Mouse (Mus musculus) forebrain, embryonic 12.5 days (tissue): ENCODE results near the gene Gpatch11. TPM values are rescaled to one million over a fixed set of nuclear protein-coding genes. Genes with fewer than 3 reads are reported as not detected.
"Not testable (repeated sequence)": the region's sequence is repeated elsewhere in the genome, so short reads cannot be mapped to it uniquely, and the experiment has no call there.

ENCODE experiments used
- ATAC-seq: fragments of 200-750 bp; cut with Nextera tagmentation; 2 replicates; pipeline ENCODE4 v1.8.0; 2017; ENCODE audit warnings: moderate TSS enrichment; ENCODE audit not compliant: low FRiP score
- H3K27ac ChIP-seq: fragments of 300-500 bp; sonication (generic); 2 replicates; pipeline ENCODE4 v1.5.1; 2016; ENCODE audit warnings: mild to moderate bottlenecking
- H3K27me3 ChIP-seq: fragments of 300-500 bp; sonication (generic); 2 replicates; pipeline ENCODE4 v1.6.1; 2016; ENCODE audit warnings: mild to moderate bottlenecking
- H3K36me3 ChIP-seq: fragments of 300-500 bp; sonication (generic); replicated peaks from 2 replicates; pipeline ENCODE4 v1.6.1; 2016; ENCODE audit warnings: mild to moderate bottlenecking
- H3K4me1 ChIP-seq: fragments of 300-500 bp; sonication (generic); 2 replicates; pipeline ENCODE4 v1.6.1; 2016
- H3K4me2 ChIP-seq: fragments of 300-500 bp; sonication (generic); 2 replicates; pipeline ENCODE4 v1.6.1; 2016; ENCODE audit warnings: mild to moderate bottlenecking, moderate library complexity
- H3K4me3 ChIP-seq: fragments of 300-500 bp; sonication (generic); replicated peaks from 2 replicates; pipeline ENCODE4 v1.5.1; 2016; ENCODE audit warnings: mild to moderate bottlenecking
- H3K9ac ChIP-seq: fragments of 300-500 bp; sonication (generic); 2 replicates; pipeline ENCODE4 v1.6.1; 2016; ENCODE audit warnings: mild to moderate bottlenecking
- H3K9me3 ChIP-seq: fragments of 300-500 bp; sonication (generic); 2 replicates; pipeline ENCODE4 v1.6.1; 2016
- WGBS: fragments of 180-500 bp; shearing (Covaris S2); methylation state at CpG from one replicate; pipeline ENCODE4 v1.1.7; 2016; 5-methylcytosine and 5-hydroxymethylcytosine counted together
- polyA plus RNA-seq: library from polyadenylated mRNA; unstranded; fragments of >200 nt; fragmentation: Nextera tagmentation; extraction: Ambion mirVana; gene quantifications from 2 replicates; pipeline ENCODE4 v1.2.1, GENCODE M21; 2016

The Gpatch11 gene
- polyA plus RNA-seq, result 51.3 and 53.4 TPM in 2 replicates

DNA sequence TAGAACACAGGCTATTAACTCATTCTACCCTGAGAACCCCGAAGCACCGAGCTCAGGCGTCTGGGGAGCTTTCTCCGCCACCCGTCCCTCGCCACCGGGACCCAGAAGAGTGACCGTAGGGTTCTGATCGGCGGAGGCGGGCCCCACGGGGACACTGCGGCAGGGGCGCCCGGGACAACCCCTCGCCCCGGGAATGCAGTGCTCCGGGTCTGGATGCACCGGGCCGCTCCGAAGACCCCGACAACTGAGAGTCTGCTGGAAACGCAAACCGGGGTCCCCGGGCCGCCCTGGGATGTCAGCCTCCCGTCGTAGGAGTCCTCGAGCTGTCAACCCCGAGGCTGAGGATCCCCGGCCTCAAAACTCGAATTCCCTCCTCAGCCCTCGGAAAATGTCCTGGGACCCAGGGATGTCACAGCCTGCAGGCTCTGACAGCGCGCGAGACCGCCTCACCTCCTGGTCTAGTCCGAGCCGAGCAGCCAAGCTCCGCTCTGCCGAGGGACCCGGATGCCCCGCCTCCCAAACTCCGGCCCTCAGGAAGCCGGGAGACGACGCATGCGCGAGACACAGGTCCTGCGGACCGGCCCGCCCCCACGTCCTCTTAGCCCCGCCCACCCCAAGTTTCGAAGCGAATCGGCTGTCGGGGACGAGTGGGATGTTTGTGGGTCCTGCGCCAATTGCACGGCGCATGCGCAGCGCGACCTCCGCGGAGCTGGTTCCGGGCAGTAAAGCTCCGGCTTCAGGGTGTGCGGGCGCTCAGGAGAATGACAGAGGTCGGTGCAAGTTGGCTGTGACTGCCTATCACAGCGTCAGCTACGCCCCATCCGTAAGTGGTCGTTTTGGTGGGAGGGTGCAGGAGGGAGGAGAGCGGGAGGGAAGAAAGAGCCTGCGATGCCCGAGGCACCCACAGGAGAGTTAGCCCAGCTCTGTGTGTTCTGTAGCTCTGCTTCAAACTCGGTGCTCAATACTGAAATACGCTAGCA is at the start of gene Gpatch11, which contains the start of gene Heatr5b:
TSS of gene Gpatch11 (plus strand) at position 712 of the 980 bp plus-strand sequence.
TSS of gene Heatr5b (minus strand) at position 509 of the 980 bp plus-strand sequence.
- H3K4me2 ChIP-seq, result peak within 1 kb of the TSS; percentile 78
- no peaks in the 10 kb centered on the region for H3K27me3 ChIP-seq
- H3K4me3 ChIP-seq, result peak within 1 kb of the TSS; percentile 83
- WGBS, result under 1% methylated on average over 81 of the region's 81 CpGs
- peak within 1 kb of the TSS; percentile 87 for H3K9ac ChIP-seq
- peak; percentile 99 for ATAC-seq
- peaks cover 24% of the 10 kb centered on the region for H3K36me3 ChIP-seq
- no peaks in the 10 kb centered on the region for H3K9me3 ChIP-seq
- peak within 1 kb of the TSS; percentile 91 for H3K27ac ChIP-seq
- peaks cover 9% of the 10 kb centered on the region for H3K4me1 ChIP-seq

DNA sequence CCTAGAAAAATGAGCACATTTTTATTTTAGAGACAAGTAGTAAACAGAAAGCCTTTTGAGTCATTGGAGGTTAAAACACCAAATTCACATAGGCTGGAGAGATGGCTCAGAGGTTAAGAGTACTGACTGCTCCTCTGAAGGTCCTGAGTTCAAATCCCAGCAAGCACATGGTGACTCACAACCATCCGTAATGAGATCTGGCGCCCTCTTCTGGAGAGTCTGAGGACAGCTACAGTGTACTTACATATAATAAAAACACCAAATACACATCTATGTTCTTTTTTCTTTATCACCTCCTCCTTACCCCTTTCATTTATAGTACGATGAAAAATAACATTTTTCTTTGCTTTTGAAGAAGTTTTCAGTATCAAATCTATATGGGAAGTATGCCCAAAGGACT is 47.1 kb upstream of the Gpatch11 start:
- not testable (repeated sequence) for H3K27ac ChIP-seq, H3K27me3 ChIP-seq, H3K9ac ChIP-seq, H3K9me3 ChIP-seq, ATAC-seq, H3K4me1 ChIP-seq, H3K4me2 ChIP-seq, H3K4me3 ChIP-seq
- H3K36me3 ChIP-seq, result peaks cover 24% of the 10 kb centered on the region
- 75% methylated on average over 3 of the region's 3 CpGs for WGBS

DNA sequence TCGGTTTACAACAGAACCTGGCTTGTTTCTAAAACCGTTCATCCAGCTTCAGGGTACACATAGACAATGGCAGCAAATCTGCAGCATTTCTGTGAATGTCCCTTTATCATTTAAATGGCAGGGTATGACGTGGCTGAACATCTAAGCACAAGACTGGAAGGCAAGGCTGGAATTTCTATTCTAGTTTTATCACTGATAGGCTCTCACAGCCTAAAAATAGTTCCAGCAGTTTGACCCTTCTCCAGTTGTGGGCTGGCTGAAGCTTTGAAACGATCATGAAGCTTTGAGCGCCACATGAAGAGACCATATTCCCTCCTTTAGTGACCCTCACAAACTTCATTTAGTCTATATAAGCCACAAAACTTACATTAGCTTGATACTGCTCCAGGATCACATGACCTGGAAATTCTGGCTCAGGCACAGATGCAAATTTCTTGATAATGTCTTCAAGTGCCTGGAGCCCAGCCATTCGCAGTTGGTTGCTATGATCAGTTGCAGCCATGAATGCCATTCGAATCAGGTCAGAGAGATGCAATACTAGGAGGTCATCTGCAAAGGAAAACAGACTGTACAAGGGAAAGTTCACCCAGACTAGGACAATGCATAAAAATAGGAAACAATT is 44.2 kb upstream of the Gpatch11 start:
- 83% methylated on average over 7 of the region's 7 CpGs for WGBS
- Histone ChIP-seq H3K4me2 (no peak overlapping the region), H3K4me3 (no peak overlapping the region), H3K36me3 (peaks cover 39% of the 10 kb centered on the region), H3K9ac (no peak overlapping the region), H3K27me3 (no peaks in the 10 kb centered on the region), H3K9me3 (no peaks in the 10 kb centered on the region), H3K4me1 (no peaks in the 10 kb centered on the region), H3K27ac (no peak overlapping the region)
- no peak for ATAC-seq

DNA sequence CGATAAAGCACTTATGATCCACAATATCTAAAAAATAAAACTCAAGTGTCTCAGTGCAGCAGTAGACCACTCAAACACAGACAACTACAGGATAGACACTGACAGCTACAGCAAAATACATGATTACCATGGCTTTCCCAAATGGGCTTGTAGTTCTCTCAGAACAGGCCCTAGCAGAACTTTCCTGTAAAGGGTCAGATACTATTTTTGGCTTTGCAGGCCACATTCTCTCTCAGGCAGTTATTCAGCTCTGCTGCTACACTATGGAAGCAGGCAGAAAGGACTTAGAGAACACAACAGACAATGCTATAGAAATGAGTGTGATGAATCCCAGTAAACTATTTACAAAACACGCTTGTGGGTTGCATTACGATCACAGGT is 43.7 kb upstream of the Gpatch11 start:
- Histone ChIP-seq H3K4me1 (no peaks in the 10 kb centered on the region), H3K27ac (no peak overlapping the region), H3K9ac (no peak overlapping the region), H3K9me3 (no peaks in the 10 kb centered on the region), H3K4me2 (no peak overlapping the region), H3K36me3 (peaks cover 44% of the 10 kb centered on the region), H3K4me3 (no peak overlapping the region), H3K27me3 (no peaks in the 10 kb centered on the region)
- 83% methylated on average over 3 of the region's 3 CpGs for WGBS
- no peak for ATAC-seq

DNA sequence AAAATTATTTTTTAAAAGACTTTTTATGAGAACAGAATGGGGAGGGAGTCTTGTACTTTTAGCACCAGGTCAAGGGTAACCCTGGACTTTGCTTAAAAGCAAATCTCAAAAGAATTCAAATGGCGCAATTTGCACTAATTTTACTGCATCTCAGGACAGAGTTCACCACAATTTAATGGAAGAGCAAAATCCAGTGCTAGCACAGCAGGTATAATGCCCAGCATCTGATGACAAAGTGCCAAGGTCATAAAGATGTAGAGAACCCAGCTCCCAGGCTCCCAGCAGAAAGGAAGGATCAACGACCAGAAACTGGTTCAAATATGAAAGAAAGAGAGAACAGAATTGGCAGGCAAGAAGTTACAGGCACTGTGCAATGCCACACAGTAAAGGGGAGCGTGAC is 43.2 kb upstream of the Gpatch11 start:
- H3K4me3 ChIP-seq, result no peak overlapping the region
- H3K4me2 ChIP-seq, result no peak overlapping the region
- WGBS, result 90% methylated on average over 3 of the region's 3 CpGs
- H3K4me1 ChIP-seq, result no peaks in the 10 kb centered on the region
- no peak overlapping the region for H3K9ac ChIP-seq
- no peak overlapping the region for H3K27ac ChIP-seq
- no peaks in the 10 kb centered on the region for H3K9me3 ChIP-seq
- H3K36me3 ChIP-seq, result peaks cover 46% of the 10 kb centered on the region
- no peak for ATAC-seq
- no peaks in the 10 kb centered on the region for H3K27me3 ChIP-seq

DNA sequence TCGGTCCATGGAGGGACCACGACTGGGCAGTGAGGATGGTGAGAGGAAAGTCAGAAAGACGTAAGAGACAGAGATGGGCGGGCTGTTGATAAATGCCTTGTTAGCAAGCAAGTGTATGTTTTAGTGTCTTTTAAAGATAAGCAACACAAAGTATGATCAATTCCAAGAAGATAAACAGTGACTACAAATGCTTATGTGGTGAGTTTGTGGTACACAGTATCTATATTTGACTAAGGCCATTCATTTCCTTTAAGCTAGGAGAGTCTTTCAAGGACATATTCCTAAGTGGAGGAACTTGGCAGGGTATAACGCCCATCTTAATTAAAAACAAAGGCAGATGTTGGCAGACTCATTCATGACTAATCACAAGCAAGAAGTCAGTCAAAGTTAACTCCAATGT is 41.0 kb upstream of the Gpatch11 start:
- H3K27ac ChIP-seq, result no peak overlapping the region
- 88% methylated on average over 5 of the region's 5 CpGs for WGBS
- no peak overlapping the region for H3K4me3 ChIP-seq
- H3K9ac ChIP-seq, result no peak overlapping the region
- no peaks in the 10 kb centered on the region for H3K9me3 ChIP-seq
- no peaks in the 10 kb centered on the region for H3K27me3 ChIP-seq
- H3K4me1 ChIP-seq, result no peaks in the 10 kb centered on the region
- ATAC-seq, result no peak
- no peak overlapping the region for H3K4me2 ChIP-seq
- peaks cover 47% of the 10 kb centered on the region for H3K36me3 ChIP-seq

DNA sequence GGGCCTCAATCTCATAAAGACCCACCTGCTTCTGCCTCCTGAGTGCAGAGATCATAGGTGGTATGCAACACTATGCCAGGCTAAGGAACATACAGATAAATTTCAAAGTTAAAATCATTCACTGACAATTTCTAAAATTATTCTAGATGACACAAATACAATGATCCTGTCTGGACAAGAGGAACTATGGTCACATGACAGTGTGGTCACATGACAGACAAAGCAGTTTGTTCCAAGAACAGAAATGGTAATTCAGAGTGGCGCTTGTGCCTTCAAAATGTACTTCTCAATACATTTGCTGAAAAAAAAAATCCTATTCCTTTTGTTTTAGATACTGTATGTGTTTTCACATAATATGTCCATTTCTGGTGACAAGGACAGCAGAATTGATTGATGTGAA is 38.1 kb upstream of the Gpatch11 start:
- H3K4me2 ChIP-seq, result no peak overlapping the region
- ATAC-seq, result no peak
- H3K9ac ChIP-seq, result no peak overlapping the region
- no peaks in the 10 kb centered on the region for H3K27me3 ChIP-seq
- H3K27ac ChIP-seq, result no peak overlapping the region
- 95% methylated on average over 1 of the region's 1 CpGs for WGBS
- no peaks in the 10 kb centered on the region for H3K4me1 ChIP-seq
- H3K36me3 ChIP-seq, result peaks cover 55% of the 10 kb centered on the region
- H3K4me3 ChIP-seq, result no peak overlapping the region
- no peaks in the 10 kb centered on the region for H3K9me3 ChIP-seq

DNA sequence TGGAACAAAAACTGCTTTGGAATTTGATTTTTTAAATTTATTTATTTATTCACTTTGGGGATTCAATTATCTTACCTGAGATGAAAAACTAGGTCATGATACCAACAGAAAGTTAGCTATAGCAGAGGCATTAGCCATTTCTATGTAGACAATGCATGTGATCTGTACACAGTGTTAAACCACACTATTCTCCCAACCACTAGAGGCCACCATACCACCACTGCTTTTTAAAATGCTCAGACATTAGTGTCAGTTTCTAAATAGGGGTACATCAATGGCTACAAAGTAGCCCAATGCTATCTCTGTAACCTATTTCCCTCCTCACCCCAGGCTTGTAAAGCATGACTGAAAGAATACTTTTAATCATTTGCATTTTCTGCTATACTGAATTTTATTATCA is 26.3 kb upstream of the Gpatch11 start:
- no peak overlapping the region for H3K27ac ChIP-seq
- H3K9me3 ChIP-seq, result no peaks in the 10 kb centered on the region
- peaks cover 32% of the 10 kb centered on the region for H3K36me3 ChIP-seq
- H3K27me3 ChIP-seq, result no peaks in the 10 kb centered on the region
- ATAC-seq, result 0 out of 2 replicates have a peak, but pooled peaks have one; percentile 53
- H3K4me3 ChIP-seq, result no peak overlapping the region
- H3K9ac ChIP-seq, result no peak overlapping the region
- H3K4me2 ChIP-seq, result no peak overlapping the region
- H3K4me1 ChIP-seq, result no peaks in the 10 kb centered on the region

DNA sequence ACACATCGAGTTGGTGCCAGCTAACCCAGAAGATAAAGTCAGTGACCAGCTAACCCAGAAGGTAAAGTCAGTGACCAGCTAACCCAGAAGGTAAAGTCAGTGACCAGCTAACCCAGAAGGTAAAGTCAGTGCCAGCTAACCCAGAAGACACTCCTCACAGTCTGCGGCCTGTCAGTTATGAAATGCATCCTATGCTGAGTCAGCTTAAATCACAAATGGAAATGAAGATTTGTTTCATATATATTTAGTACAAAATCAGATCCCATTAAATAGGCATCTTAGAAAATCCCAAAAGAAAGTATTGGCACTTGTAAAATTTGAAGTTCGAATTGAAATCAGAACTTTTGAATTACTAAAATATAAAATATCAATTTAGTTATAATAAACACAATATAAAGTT is 25.8 kb upstream of the Gpatch11 start:
- H3K27me3 ChIP-seq, result no peaks in the 10 kb centered on the region
- no peak overlapping the region for H3K4me3 ChIP-seq
- no peak overlapping the region for H3K27ac ChIP-seq
- H3K4me1 ChIP-seq, result no peaks in the 10 kb centered on the region
- no peak for ATAC-seq
- no peaks in the 10 kb centered on the region for H3K9me3 ChIP-seq
- no peak overlapping the region for H3K4me2 ChIP-seq
- WGBS, result 95% methylated on average over 3 of the region's 3 CpGs
- no peak overlapping the region for H3K9ac ChIP-seq
- peaks cover 33% of the 10 kb centered on the region for H3K36me3 ChIP-seq

DNA sequence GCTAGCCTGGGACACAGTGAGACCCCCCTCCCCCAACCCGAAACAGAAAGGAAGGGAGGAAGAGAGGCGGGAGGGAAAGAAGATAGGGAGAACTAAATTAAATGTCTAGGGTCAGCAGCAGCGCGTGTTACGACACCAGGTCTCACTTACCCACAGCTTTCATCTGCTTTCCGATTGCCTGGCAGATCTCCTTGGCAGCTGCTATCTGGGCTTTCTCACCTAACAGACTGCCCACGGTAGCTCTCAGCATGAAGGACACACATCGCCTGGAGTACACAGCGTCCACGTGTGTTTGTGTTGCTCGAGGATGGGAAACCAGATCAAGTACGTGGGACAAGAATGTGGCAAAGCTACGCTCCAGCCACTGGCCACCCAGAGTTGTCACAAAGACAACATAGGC is 11.0 kb upstream of the Gpatch11 start:
- Histone ChIP-seq H3K36me3 (peaks cover 54% of the 10 kb centered on the region), H3K9me3 (no peaks in the 10 kb centered on the region), H3K4me2 (no peak overlapping the region), H3K4me1 (no peaks in the 10 kb centered on the region), H3K4me3 (no peak overlapping the region), H3K9ac (no peak overlapping the region), H3K27me3 (no peaks in the 10 kb centered on the region), H3K27ac (no peak overlapping the region)
- WGBS, result 92% methylated on average over 13 of the region's 13 CpGs
- ATAC-seq, result no peak

DNA sequence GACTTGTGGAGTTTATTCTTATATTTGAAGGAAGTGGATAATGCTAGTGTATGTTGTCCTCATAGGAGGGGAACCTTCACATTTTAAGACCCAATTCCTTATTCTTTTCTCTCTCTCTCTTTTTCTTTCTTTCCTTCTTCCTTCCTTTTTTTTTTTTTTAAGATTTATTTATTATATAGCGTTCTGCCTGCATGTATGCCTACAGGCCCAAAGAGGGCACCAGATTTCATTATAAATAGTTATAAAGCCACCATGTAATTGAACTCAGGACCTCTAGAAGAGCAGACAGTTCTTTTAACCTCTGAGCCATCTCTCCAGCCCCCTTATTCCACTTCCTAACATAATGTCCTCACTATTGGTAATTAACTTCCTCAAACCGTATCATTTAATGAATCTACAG is 689 bp downstream of the Gpatch11 start:
- peak overlapping the region; percentile 78 for H3K4me2 ChIP-seq
- peak overlapping the region; percentile 83 for H3K4me3 ChIP-seq
- peak overlapping the region; percentile 54 for H3K9ac ChIP-seq
- no peak for ATAC-seq
- 31% methylated on average over 2 of the region's 2 CpGs for WGBS
- peak overlapping the region; percentile 91; the same call in 1 of the 2 replicates for H3K27ac ChIP-seq
- no peaks in the 10 kb centered on the region for H3K9me3 ChIP-seq
- peaks cover 9% of the 10 kb centered on the region for H3K4me1 ChIP-seq
- peaks cover 23% of the 10 kb centered on the region for H3K36me3 ChIP-seq
- no peaks in the 10 kb centered on the region for H3K27me3 ChIP-seq

DNA sequence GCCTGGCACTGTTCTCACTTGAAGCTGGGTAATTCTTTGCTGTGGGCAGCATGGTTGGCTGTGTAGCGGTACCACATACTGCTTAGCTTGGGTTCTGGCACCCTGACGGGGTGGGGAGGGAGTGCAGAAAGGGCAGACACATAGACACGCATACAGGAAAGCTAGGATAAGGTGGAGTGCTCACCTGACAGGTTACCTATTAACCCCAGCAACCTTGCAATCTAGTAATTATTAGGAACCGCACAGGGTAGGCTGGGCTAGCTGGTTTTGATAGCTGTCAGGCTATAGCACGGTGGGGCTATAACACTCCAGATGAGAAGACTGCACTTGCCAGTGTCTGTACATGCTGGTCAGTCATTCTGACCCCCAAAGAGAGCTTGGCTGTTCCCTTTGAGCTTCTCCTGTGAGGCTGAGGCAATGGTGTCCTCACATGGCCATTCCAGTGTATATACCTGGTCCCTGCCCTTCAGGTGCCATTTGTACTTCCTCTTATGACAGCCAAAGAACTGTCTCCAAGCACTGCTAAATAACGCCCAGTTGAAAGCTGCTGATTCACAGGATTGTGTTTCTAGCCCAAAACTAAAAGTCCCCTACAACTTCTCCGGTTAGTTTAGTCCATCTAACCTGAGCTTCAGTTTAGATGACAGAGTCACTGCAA is 7.0 kb downstream of the Gpatch11 start:
- H3K27ac ChIP-seq, result no peak overlapping the region
- ATAC-seq, result no peak
- no peak overlapping the region for H3K4me3 ChIP-seq
- WGBS, result 91% methylated on average over 7 of the region's 7 CpGs
- H3K9me3 ChIP-seq, result no peaks in the 10 kb centered on the region
- no peaks in the 10 kb centered on the region for H3K27me3 ChIP-seq
- no peaks in the 10 kb centered on the region for H3K4me1 ChIP-seq
- peaks cover 77% of the 10 kb centered on the region for H3K36me3 ChIP-seq
- no peak overlapping the region for H3K9ac ChIP-seq
- H3K4me2 ChIP-seq, result no peak overlapping the region
